Mouse (Mus musculus) myocyte (in vitro differentiated cells): ENCODE measurements around the gene Plekhh3.

ENCODE experiments used
- MYOG ChIP-seq, 3 experiments: IDR thresholded peaks; one replicate each; pipeline ENCODE4 v1.6.1; 2011; ENCODE audit warnings: control low read depth in 2 of 3, low read depth in 2 of 3, mild to moderate bottlenecking in 2 of 3; ENCODE audit not compliant: insufficient read length in 2 of 3, control insufficient read depth in 1 of 3, insufficient read depth in 1 of 3
- POLR2A ChIP-seq: IDR thresholded peaks from one replicate; pipeline ENCODE4 v1.6.1; 2011; ENCODE audit warnings: low read depth, mild to moderate bottlenecking, control low read depth, moderate library complexity; ENCODE audit not compliant: insufficient read length
- TCF12 ChIP-seq: IDR thresholded peaks from one replicate; pipeline ENCODE4 v1.6.1; 2011; ENCODE audit warnings: mild to moderate bottlenecking, control low read depth; ENCODE audit not compliant: poor library complexity, insufficient read depth, severe bottlenecking

DNA sequence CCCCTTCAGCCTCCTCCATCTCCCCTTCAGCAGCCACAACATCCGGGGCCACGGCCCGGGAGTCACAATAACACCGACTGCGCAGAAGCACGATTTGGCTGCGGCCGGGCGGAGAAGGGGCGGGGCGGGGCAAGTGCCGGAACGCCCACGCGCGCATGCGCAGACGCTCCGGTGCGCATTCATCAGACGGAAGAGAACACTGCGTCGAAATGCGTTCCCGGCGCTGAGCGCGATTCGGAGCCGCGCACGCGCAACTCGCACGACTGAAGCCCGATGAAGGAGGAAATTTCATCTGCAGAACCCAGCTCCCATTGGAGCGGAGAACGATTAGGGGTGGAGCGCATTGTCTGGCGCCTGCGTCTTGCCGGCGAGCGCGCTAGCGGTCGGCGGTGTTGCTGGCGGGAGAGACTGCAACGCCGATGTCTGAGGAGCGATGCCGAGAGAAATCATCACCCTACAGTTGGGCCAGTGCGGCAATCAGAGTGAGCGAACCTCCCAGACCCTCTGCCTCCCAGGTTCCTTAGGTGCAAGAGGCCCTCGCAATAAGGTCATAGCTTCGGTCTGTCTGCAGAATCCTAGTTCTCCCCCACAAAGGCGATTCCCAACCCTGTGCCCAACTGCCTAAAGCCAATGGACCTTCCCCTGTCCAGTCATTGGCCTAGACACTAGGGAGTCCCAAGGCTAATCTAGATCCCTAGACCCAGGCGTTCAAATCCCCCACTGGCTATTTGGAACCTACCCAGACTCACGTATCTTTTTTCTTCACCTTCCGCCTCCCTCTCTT lies 51.2 kb downstream of the Plekhh3 start, which contains the start of the genes Retreg3 and Tubg1:
- TF ChIP-seq POLR2A, result peak; percentile 83
- TF ChIP-seq MYOG (IDR thresholded peaks at IDR 0.05; ENCODE audit: control insufficient read depth in 1 of 3, insufficient read depth in 1 of 3, insufficient read length in 2 of 3, low read depth in 2 of 3), result peak in 1 of 3 experiments; percentile 19
- no peak for TF ChIP-seq TCF12
